Mouse (Mus musculus): ENCODE data around the gene Nupr1l. TPM values are rescaled to one million over a fixed set of nuclear protein-coding genes. Genes with fewer than 3 reads are reported as not detected.
"Not testable (repeated sequence)": the region's sequence is repeated elsewhere in the genome, so short reads cannot be mapped to it uniquely, and the experiment has no call there.

The Nupr1l gene
- polyA plus RNA-seq, 1 experiment from 2014 or later: 4.3 TPM

DNA sequence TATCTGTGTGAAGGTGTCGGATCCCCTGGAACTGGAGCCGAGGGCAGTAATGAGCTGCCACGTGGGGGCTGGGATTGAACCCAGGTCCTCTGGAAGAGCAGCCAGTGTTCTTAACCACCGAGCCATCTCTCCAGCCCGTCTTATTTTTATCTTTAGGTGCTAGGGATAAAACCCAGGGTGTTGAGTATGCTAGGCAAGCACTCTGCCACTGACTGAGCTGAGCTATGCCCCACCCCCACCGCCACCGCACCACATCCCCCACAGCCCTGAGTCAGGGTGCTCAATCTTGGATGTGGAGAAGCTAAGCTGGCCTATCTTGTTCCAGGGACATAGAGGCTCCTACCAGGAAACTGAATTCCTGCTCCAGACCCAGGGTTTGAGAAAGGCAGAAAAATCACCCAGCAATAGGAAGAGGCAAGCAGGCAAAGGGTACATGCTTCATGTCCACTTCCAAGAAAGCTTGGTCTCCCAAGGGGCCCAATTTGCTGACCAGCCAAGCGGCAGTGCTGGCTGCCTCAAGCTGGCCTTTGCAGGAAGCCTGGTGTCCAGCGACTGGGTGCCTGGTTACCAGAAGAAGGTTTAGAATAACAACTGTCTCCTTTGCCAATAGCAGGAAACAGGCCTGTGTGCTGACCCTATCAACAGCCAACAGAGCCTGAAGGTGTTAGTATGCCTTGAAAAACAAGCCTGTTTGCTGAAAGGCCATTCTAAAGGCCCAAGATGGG, 30.4 kb upstream of the Nupr1l start:
- H3K4me1 ChIP-seq (ENCODE audit: control insufficient read depth, insufficient read depth, low read length): no peaks in the 10 kb centered on the region
- no peak overlapping the region for H3K4me2 ChIP-seq (ENCODE audit: low read depth, low read length)
- peaks cover 10% of the 10 kb centered on the region for H3K36me3 ChIP-seq (replicated peaks; ENCODE audit: control insufficient read depth, insufficient read depth, low read depth, low read length)
- DNase-seq (ENCODE audit: low spot score): no peak
- H3K9me3 ChIP-seq (replicated peaks; ENCODE audit: control insufficient read depth, low read length): no peaks in the 10 kb centered on the region
- WGBS: 66% methylated on average over 9 of the region's 9 CpGs
- no peak overlapping the region for H3K27ac ChIP-seq (replicated peaks; ENCODE audit: low read depth, low read length)
- H3K27me3 ChIP-seq (ENCODE audit: control insufficient read depth, insufficient read depth, low read length): no peaks in the 10 kb centered on the region
- H3K4me3 ChIP-seq (ENCODE audit: low read depth, low read length): no peak overlapping the region
- no peak overlapping the region for H3K9ac ChIP-seq (replicated peaks; ENCODE audit: low read length)
- ATAC-seq (replicated peaks; ENCODE audit: insufficient number of reproducible peaks, low FRiP score, low TSS enrichment, low read depth): no peak

DNA sequence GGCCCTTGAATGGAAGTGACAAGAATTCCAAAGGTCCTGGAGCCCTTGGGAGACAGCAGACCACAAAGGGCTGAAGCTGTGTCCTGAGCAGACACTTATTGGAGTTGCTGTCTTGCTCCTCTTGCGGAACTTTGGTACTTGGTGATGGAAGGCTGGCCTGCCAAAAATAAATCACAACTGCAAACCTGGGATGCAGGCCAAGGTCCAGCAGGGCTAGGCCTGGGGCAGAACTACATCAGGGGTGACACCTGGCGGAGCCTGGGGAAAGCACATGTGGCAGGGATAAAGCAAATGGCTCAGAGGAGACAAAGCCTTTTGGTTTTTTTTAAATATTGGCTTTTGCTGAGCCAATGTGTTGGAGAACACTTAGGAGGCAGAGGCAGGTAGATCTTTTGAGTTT, 29.4 kb upstream of the Nupr1l start:
- Histone ChIP-seq H3K9ac (replicated peaks; ENCODE audit: low read length) (no peak overlapping the region), H3K27ac (replicated peaks; ENCODE audit: low read depth, low read length) (no peak overlapping the region), H3K4me1 (ENCODE audit: control insufficient read depth, insufficient read depth, low read length) (no peaks in the 10 kb centered on the region), H3K4me2 (ENCODE audit: low read depth, low read length) (no peak overlapping the region), H3K36me3 (replicated peaks; ENCODE audit: control insufficient read depth, insufficient read depth, low read depth, low read length) (peaks cover 15% of the 10 kb centered on the region), H3K4me3 (ENCODE audit: low read depth, low read length) (no peak overlapping the region), H3K27me3 (ENCODE audit: control insufficient read depth, insufficient read depth, low read length) (no peaks in the 10 kb centered on the region), H3K9me3 (replicated peaks; ENCODE audit: control insufficient read depth, low read length) (no peaks in the 10 kb centered on the region)
- WGBS: 71% methylated on average over 2 of the region's 2 CpGs
- no peak for ATAC-seq (replicated peaks; ENCODE audit: insufficient number of reproducible peaks, low FRiP score, low TSS enrichment, low read depth)
- peak; percentile 45 for DNase-seq (ENCODE audit: low spot score)

DNA sequence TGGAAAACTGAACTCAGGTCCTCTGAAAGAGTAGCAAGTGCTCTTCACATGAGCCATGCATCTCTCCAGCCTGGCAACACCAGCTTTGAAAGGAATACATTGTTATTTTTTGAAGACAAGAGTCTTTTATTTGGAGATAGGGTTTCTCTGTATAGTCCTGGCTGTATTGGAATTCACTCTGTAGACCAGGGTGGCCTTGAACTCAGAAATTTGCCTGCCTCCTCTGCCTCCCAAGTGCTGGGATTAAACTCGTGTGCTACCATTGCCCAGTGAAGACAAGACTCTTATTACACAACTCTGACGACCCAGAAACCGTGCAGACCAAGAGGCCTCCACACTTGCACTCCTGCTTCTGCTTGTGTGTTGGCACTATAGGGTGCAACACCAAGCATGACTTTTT, 28.5 kb upstream of the Nupr1l start:
- Histone ChIP-seq H3K9ac (replicated peaks; ENCODE audit: low read length) (no peak overlapping the region), H3K36me3 (replicated peaks; ENCODE audit: control insufficient read depth, insufficient read depth, low read depth, low read length) (peaks cover 15% of the 10 kb centered on the region), H3K4me3 (ENCODE audit: low read depth, low read length) (no peak overlapping the region), H3K9me3 (replicated peaks; ENCODE audit: control insufficient read depth, low read length) (no peaks in the 10 kb centered on the region), H3K27ac (replicated peaks; ENCODE audit: low read depth, low read length) (no peak overlapping the region), H3K27me3 (ENCODE audit: control insufficient read depth, insufficient read depth, low read length) (no peaks in the 10 kb centered on the region), H3K4me1 (ENCODE audit: control insufficient read depth, insufficient read depth, low read length) (no peaks in the 10 kb centered on the region), H3K4me2 (ENCODE audit: low read depth, low read length) (no peak overlapping the region)
- 70% methylated on average over 3 of the region's 3 CpGs for WGBS
- no peak for DNase-seq (ENCODE audit: low spot score)
- ATAC-seq (replicated peaks; ENCODE audit: insufficient number of reproducible peaks, low FRiP score, low TSS enrichment, low read depth): no peak

DNA sequence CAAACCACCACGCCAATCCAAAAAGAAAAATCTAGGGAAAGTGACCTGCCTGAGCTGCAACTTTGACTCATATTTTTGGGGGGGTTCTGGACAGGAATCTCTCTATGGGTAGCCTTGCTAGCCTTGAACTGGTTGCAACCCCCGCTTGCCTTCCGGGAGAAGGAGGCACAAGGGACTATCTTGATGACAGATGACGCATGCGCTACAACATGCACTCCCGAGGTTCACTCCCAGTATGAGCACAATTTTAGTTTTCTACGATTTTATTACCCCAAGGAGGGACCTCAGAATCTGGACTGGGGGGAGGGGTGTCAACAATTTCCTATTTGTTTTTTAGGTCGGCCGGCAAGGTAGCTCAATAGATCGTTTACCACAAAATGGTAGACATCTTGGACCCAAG, 22.1 kb upstream of the Nupr1l start:
- no peak for ATAC-seq (replicated peaks; ENCODE audit: insufficient number of reproducible peaks, low FRiP score, low TSS enrichment, low read depth)

DNA sequence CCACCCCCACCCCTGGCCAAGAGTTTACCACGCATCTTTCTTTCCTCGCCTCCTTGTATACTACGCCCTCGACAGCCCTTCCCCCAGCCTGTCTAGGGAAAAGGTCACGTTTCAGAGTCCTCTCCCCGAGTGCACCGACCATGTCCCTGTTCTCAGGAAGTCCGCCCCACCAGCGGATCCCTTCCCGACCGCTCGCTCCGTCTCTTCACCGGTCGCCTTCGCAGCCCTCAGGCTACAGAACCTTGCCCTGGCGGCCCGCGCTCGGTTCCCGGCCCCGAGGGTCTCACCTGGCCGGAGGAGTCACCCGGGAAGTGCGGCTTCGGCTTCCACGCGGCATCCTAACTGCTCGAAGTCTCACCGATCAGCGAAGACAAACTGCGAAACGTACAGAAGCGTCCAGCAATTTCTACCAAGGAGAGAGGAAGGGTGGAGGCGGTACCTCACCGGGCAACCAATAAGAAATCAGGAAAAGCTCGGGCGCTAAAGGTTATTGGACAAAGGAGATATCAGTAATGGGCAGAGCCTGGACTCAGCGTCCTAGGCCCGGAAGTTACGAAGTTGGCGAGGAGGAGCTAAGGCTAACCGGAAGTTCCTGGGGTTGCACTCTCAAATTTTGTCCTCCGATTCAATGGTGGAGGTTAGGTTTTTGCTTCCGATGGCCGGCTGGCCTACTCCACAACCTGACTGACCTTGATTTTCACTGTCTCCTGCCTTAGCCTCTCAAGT, 21.3 kb upstream of the Nupr1l start, which contains the start of gene Chchd2:
TSS of gene Chchd2 (minus strand) at position 560 of the 726 bp plus-strand sequence.
- under 1% methylated on average over 46 of the region's 46 CpGs for WGBS

More for the DNA sequence above, 22.1 kb upstream of the Nupr1l start:
- peaks cover 10% of the 10 kb centered on the region for H3K36me3 ChIP-seq (replicated peaks; ENCODE audit: control insufficient read depth, insufficient read depth, low read depth, low read length)
- no peaks in the 10 kb centered on the region for H3K27me3 ChIP-seq (ENCODE audit: control insufficient read depth, insufficient read depth, low read length)
- no peak overlapping the region for H3K27ac ChIP-seq (replicated peaks; ENCODE audit: low read depth, low read length)
- peak; percentile 12 for DNase-seq (ENCODE audit: low spot score)
- peak overlapping the region; percentile 80 for H3K4me3 ChIP-seq (ENCODE audit: low read depth, low read length)
- WGBS: 45% methylated on average over 10 of the region's 10 CpGs
- peak overlapping the region; percentile 80 for H3K4me2 ChIP-seq (ENCODE audit: low read depth, low read length)
- H3K4me1 ChIP-seq (ENCODE audit: control insufficient read depth, insufficient read depth, low read length): no peaks in the 10 kb centered on the region
- H3K9ac ChIP-seq (replicated peaks; ENCODE audit: low read length): peak overlapping the region; percentile 91
- H3K9me3 ChIP-seq (replicated peaks; ENCODE audit: control insufficient read depth, low read length): no peaks in the 10 kb centered on the region

DNA sequence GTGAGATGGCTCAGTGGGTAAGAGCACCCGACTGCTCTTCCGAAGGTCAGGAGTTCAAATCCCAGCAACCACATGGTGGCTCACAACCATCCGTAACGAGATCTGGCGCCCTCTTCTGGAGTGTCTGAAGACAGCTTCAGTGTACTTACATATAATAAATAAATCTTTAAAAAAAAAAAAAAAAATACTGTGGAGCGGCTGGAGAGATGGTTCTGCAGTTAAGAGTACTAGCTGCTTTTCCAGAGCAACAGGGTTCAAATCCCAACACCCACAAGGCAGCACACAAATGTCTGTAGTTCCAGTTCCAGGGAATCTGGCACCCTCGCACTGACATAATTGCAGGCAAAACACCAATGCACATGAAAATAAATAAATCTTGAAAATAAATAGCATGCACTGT, 17.9 kb upstream of the Nupr1l start:
- H3K9ac ChIP-seq (replicated peaks; ENCODE audit: low read length); H3K4me2 ChIP-seq (ENCODE audit: low read depth, low read length); ATAC-seq (replicated peaks; ENCODE audit: insufficient number of reproducible peaks, low FRiP score, low TSS enrichment, low read depth); H3K27me3 ChIP-seq (ENCODE audit: control insufficient read depth, insufficient read depth, low read length); DNase-seq (ENCODE audit: low spot score); H3K36me3 ChIP-seq (replicated peaks; ENCODE audit: control insufficient read depth, insufficient read depth, low read depth, low read length); H3K9me3 ChIP-seq (replicated peaks; ENCODE audit: control insufficient read depth, low read length); H3K27ac ChIP-seq (replicated peaks; ENCODE audit: low read depth, low read length); H3K4me3 ChIP-seq (ENCODE audit: low read depth, low read length); H3K4me1 ChIP-seq (ENCODE audit: control insufficient read depth, insufficient read depth, low read length): not testable (repeated sequence)
- WGBS: 87% methylated on average over 4 of the region's 7 CpGs

More for the DNA sequence above, 21.3 kb upstream of the Nupr1l start, which contains the start of gene Chchd2:
- H3K4me1 ChIP-seq (ENCODE audit: control insufficient read depth, insufficient read depth, low read length): no peaks in the 10 kb centered on the region
- peaks cover 5% of the 10 kb centered on the region for H3K36me3 ChIP-seq (replicated peaks; ENCODE audit: control insufficient read depth, insufficient read depth, low read depth, low read length)
- no peaks in the 10 kb centered on the region for H3K9me3 ChIP-seq (replicated peaks; ENCODE audit: control insufficient read depth, low read length)
- peak within 1 kb of the TSS; percentile 82 for H3K27ac ChIP-seq (replicated peaks; ENCODE audit: low read depth, low read length)
- ATAC-seq (replicated peaks; ENCODE audit: insufficient number of reproducible peaks, low FRiP score, low TSS enrichment, low read depth) (peak; percentile 98), DNase-seq (ENCODE audit: low spot score) (peak; percentile 98)
- peak within 1 kb of the TSS; percentile 80 for H3K4me2 ChIP-seq (ENCODE audit: low read depth, low read length)
- H3K9ac ChIP-seq (replicated peaks; ENCODE audit: low read length): peak within 1 kb of the TSS; percentile 91
- no peaks in the 10 kb centered on the region for H3K27me3 ChIP-seq (ENCODE audit: control insufficient read depth, insufficient read depth, low read length)
- H3K4me3 ChIP-seq (ENCODE audit: low read depth, low read length): peak within 1 kb of the TSS; percentile 80

DNA sequence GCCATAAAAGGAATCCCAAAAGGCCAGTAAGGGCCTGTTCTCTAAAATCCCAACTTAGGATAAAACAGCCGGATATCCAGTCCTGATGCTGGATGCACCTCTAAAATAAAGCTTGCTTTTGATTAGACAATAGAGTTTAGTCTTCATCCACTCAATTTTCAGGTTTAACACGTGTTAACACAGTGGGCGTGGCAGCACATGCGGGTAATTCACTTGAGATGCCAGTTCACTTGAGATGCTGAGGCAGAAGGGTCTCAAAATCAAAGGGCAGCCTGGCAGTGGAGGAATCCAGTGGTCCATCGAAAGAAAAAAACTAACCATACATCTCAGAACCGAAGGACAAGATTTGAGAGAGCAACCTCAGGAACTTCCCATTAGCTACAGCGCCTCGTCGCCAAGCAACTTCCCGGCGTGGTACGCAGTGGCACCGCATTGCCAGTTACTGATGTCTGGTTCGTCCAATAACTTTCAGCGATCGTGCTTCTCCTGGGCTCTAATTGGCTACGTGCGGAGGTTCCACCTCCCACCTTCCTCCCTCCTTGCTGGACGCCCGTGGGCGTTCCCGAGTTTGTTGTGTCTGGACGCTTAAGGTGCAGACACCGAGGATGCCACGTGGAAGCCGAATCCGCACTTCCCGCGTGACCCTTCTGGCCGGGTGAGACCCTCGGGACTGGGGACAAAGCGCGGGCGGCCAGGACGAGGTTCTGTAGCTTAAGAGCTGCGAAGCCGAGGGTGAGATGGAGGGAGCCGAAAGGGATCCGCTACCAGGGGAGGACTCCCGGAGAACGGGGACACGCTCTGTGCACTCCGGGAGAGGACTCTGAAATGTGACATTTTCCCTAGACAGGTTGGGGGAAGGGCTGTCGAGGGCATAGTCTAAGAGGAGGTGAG, 12.9 kb upstream of the Nupr1l start, which contains the start of gene Zbed5:
TSS of gene Zbed5 (plus strand) at position 526 of the 891 bp plus-strand sequence.
- Histone ChIP-seq H3K4me2 (ENCODE audit: low read depth, low read length) (peak within 1 kb of the TSS; percentile 71), H3K36me3 (replicated peaks; ENCODE audit: control insufficient read depth, insufficient read depth, low read depth, low read length) (no peaks in the 10 kb centered on the region), H3K9me3 (replicated peaks; ENCODE audit: control insufficient read depth, low read length) (no peaks in the 10 kb centered on the region), H3K9ac (replicated peaks; ENCODE audit: low read length) (peak within 1 kb of the TSS; percentile 69), H3K27me3 (ENCODE audit: control insufficient read depth, insufficient read depth, low read length) (no peaks in the 10 kb centered on the region), H3K27ac (replicated peaks; ENCODE audit: low read depth, low read length) (no peak within 1 kb of the TSS), H3K4me1 (ENCODE audit: control insufficient read depth, insufficient read depth, low read length) (no peaks in the 10 kb centered on the region), H3K4me3 (ENCODE audit: low read depth, low read length) (peak within 1 kb of the TSS; percentile 66)
- ATAC-seq (replicated peaks; ENCODE audit: insufficient number of reproducible peaks, low FRiP score, low TSS enrichment, low read depth) (peak; percentile 97), DNase-seq (ENCODE audit: low spot score) (peak; percentile 95)
- WGBS: 3% methylated on average over 44 of the region's 44 CpGs
